Mouse (Mus musculus) kidney, embryonic 15.5 days (tissue): ENCODE measurements around the gene Hoxa10. TPM values are rescaled to one million over a fixed set of nuclear protein-coding genes. Genes with fewer than 3 reads are reported as not detected.
A peak's percentile ranks its signal among the peaks of the same experiment; 100 is the strongest.

Experiments
- ATAC-seq: fragments of 200-750 bp; cut with Nextera tagmentation; replicated peaks from 2 replicates; pipeline ENCODE4 v1.8.0; 2017; ENCODE audit warnings: moderate TSS enrichment; ENCODE audit not compliant: low FRiP score
- H3K27ac ChIP-seq: fragments of 300-500 bp; sonication (generic); 2 replicates; pipeline ENCODE4 v1.5.1; 2015; ENCODE audit warnings: mild to moderate bottlenecking, inconsistent platforms
- H3K27me3 ChIP-seq: fragments of 300-500 bp; sonication (generic); 2 replicates; pipeline ENCODE4 v1.6.1; 2015; ENCODE audit warnings: inconsistent platforms
- H3K36me3 ChIP-seq: fragments of 300-500 bp; sonication (generic); 2 replicates; pipeline ENCODE4 v1.6.1; 2015; ENCODE audit warnings: inconsistent platforms
- H3K4me1 ChIP-seq: fragments of 300-500 bp; sonication (generic); 2 replicates; pipeline ENCODE4 v1.6.1; 2015; ENCODE audit warnings: inconsistent platforms
- H3K4me2 ChIP-seq: fragments of 300-500 bp; sonication (generic); 2 replicates; pipeline ENCODE4 v1.6.1; 2015; ENCODE audit warnings: moderate library complexity, mild to moderate bottlenecking, inconsistent platforms
- H3K4me3 ChIP-seq: fragments of 300-500 bp; sonication (generic); replicated peaks from 2 replicates; pipeline ENCODE4 v1.5.1; 2015; ENCODE audit warnings: mild to moderate bottlenecking, inconsistent platforms
- H3K9ac ChIP-seq: fragments of 300-500 bp; sonication (generic); 2 replicates; pipeline ENCODE4 v1.6.1; 2015; ENCODE audit warnings: mild to moderate bottlenecking, inconsistent platforms
- H3K9me3 ChIP-seq: fragments of 300-500 bp; sonication (generic); replicated peaks from 2 replicates; pipeline ENCODE4 v1.6.1; 2016; ENCODE audit warnings: inconsistent platforms
- WGBS: fragments of 180-500 bp; shearing (Covaris S2); methylation state at CpG from one replicate; pipeline ENCODE4 v1.1.7; 2015; ENCODE audit warnings: mixed read lengths; 5-methylcytosine and 5-hydroxymethylcytosine counted together
- polyA plus RNA-seq: library from polyadenylated mRNA; unstranded; fragments of >200 nt; fragmentation: Nextera tagmentation; extraction: Ambion mirVana; gene quantifications from 2 replicates; pipeline ENCODE4 v1.2.1, GENCODE M21; 2015

Gene Hoxa10
- polyA plus RNA-seq, 1 experiment from 2014 or later = 157 TPM

- Histone ChIP-seq H3K9ac (peak overlapping the region; percentile 78), H3K9me3 (no peaks in the 10 kb centered on the region), H3K27me3 (peaks cover 21% of the 10 kb centered on the region; the same call in 1 of the 2 replicates), H3K4me1 (peaks cover 64% of the 10 kb centered on the region), H3K36me3 (no peaks in the 10 kb centered on the region), H3K27ac (peak overlapping the region; percentile 99), H3K4me2 (peak overlapping the region; percentile 92), H3K4me3 (peak overlapping the region; percentile 67)
- 13% methylated on average over 23 of the region's 23 CpGs for WGBS
- ATAC-seq = no peak
Measured at GRCm38 (mm10) chr6:52217895-52218642, 22.6 kb downstream of the Hoxa10 start.

GRCm38 (mm10) chr6:52217459-52217768 is 23.2 kb downstream of the Hoxa10 start:
- WGBS = 0% methylated on average over 25 of the region's 25 CpGs
- H3K27me3 ChIP-seq = peaks cover 21% of the 10 kb centered on the region; the same call in 1 of the 2 replicates
- H3K4me1 ChIP-seq = peaks cover 64% of the 10 kb centered on the region
- peak; percentile 80 for ATAC-seq
- peak overlapping the region; percentile 99 for H3K27ac ChIP-seq
- peak overlapping the region; percentile 67 for H3K4me3 ChIP-seq
- H3K36me3 ChIP-seq = no peaks in the 10 kb centered on the region
- no peaks in the 10 kb centered on the region for H3K9me3 ChIP-seq
- peak overlapping the region; percentile 78 for H3K9ac ChIP-seq
- peak overlapping the region; percentile 92 for H3K4me2 ChIP-seq

DNA sequence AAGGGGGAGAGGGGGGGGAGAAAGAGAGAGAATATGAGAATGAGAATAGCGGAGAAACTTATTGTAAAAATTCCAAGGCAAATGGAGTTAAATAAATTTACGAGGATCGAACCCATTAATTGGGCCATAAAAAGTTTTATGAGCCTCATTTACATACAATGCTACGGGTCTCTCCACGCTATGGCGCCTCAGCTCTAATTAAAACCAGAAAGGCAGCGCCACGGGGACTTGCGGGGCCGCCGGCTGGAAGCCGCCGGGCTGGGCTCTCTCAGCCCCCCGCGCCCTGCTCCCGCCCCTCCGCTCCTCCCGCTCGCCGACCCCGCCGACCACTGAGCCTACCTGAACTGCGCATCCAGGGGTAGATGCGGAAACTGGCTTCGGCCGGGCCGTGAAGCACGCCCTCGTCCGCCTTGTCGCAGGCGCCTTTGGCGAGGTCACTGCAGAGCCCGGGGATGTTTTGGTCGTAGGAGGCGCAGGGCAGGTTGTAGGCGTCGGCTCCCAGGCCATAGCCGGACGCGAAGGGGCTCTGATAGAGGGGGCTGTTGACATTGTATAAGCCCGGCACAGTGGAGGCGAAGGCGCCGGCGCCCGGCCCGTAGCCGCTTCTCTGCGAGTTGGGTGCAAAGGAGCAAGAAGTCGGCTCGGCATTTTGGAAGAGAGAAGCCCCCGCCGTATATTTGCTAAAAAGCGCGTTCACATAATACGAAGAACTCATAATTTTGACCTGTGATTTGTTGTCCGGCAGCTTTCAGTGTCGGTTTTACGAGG is 23.8 kb downstream of the Hoxa10 start:
- Histone ChIP-seq H3K4me2 (peak overlapping the region; percentile 92), H3K4me1 (peaks cover 58% of the 10 kb centered on the region), H3K27me3 (peaks cover 17% of the 10 kb centered on the region; the same call in 1 of the 2 replicates), H3K9ac (peak overlapping the region; percentile 78), H3K27ac (peak overlapping the region; percentile 99), H3K36me3 (no peaks in the 10 kb centered on the region), H3K4me3 (peak overlapping the region; percentile 67), H3K9me3 (no peaks in the 10 kb centered on the region)
- ATAC-seq = peak; percentile 15; the same call in 1 of the 2 replicates
- under 1% methylated on average over 60 of the region's 60 CpGs for WGBS

- peak overlapping the region; percentile 67 for H3K4me3 ChIP-seq
- H3K4me2 ChIP-seq = peak overlapping the region; percentile 92
- H3K4me1 ChIP-seq = peaks cover 61% of the 10 kb centered on the region
- peak overlapping the region; percentile 99 for H3K27ac ChIP-seq
- 1% methylated on average over 30 of the region's 30 CpGs for WGBS
- no peaks in the 10 kb centered on the region for H3K36me3 ChIP-seq
- no peak for ATAC-seq
- no peaks in the 10 kb centered on the region for H3K9me3 ChIP-seq
- H3K27me3 ChIP-seq = peaks cover 15% of the 10 kb centered on the region; the same call in 1 of the 2 replicates
- H3K9ac ChIP-seq = peak overlapping the region; percentile 78
Measured at GRCm38 (mm10) chr6:52215771-52216535, 24.7 kb downstream of the Hoxa10 start.

DNA sequence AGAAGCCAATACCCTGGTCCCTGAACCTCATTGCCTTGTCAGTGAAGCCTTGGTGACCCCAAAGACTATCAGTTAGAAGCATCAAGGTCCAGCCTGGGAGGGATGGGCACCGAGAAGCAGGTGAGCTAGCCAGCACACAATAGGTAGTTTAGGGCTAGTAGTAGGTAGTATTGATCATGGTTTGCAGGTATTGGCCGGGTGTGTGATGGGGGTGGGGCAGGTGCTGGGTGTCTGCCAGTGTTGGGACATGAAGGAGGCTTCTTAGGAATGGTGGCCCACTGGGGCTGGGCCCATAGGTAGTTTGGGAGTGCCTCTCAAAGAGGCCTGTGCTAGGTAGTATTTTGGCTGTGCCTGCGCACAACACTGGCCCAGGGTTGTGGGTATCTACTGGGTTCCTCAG is 25.6 kb downstream of the Hoxa10 start:
- WGBS = 36% methylated on average over 3 of the region's 3 CpGs
- Histone ChIP-seq H3K4me1 (peaks cover 65% of the 10 kb centered on the region), H3K4me3 (peak overlapping the region; percentile 67), H3K4me2 (peak overlapping the region; percentile 92), H3K36me3 (no peaks in the 10 kb centered on the region), H3K9me3 (no peaks in the 10 kb centered on the region), H3K9ac (peak overlapping the region; percentile 78; the same call in 1 of the 2 replicates), H3K27ac (peak overlapping the region; percentile 99; the same call in 1 of the 2 replicates), H3K27me3 (peaks cover 15% of the 10 kb centered on the region; the same call in 1 of the 2 replicates)
- no peak for ATAC-seq

- 0 out of 2 replicates have a peak overlapping the region, but pooled peaks have one; percentile 4 for H3K9ac ChIP-seq
- H3K27me3 ChIP-seq = peaks cover 15% of the 10 kb centered on the region; the same call in 1 of the 2 replicates
- peak overlapping the region; percentile 92 for H3K4me2 ChIP-seq
- H3K27ac ChIP-seq = peak overlapping the region; percentile 99
- H3K36me3 ChIP-seq = no peaks in the 10 kb centered on the region
- no peak for ATAC-seq
- H3K4me3 ChIP-seq = peak overlapping the region; percentile 69
- H3K4me1 ChIP-seq = peaks cover 66% of the 10 kb centered on the region
- H3K9me3 ChIP-seq = no peaks in the 10 kb centered on the region
- WGBS = 18% methylated on average over 5 of the region's 5 CpGs
Measured at GRCm38 (mm10) chr6:52214271-52214670, 26.4 kb downstream of the Hoxa10 start.

DNA sequence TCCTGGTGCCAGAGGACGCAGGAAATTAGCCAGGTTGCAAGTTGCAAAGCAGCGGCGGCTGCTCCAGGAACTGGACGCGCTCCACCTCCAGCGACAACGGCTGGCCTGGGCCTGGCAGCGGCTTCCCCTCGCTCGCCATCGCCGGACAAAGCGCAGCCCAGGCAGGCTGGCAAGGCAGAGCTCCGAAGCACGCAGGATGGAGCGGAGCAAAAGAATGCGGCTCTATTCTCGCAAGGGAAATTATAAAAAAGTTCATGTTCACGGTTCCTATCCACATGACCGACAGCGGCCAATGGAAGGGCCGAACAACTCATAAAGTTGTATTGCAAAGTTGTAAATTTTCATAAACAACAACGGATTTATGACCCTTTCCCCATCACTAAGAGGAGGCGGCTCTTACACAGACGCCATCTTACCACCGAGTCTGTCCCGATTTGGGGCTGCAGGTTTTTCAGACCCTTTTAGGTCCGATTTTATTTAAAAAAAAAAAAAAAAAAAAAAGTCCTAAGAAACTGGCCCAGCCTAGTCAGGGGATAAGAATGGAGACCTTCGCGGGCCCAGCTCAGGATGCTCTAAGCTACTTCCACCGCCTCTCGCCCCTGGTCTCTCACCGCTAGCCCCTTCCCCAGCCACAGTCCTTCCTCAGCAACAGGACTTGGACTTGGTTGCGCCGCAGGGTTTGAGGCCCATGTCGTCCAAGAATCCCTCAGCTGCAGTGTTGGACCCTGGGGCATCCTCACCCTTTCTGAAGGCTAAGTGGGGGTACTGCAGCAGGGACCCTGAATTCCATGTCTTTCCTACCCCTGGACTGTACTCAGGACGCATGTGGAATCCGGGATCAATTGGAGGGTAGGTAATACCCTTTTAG is 27.3 kb downstream of the Hoxa10 start, which contains the start of the genes Hoxa3 and Gm28308:
Hoxa3 (minus strand) TSS at position 218 of the 868 bp plus-strand sequence.
Gm28308 (minus strand) TSS at position 221 of the 868 bp plus-strand sequence.
- WGBS = 3% methylated on average over 38 of the region's 38 CpGs

DNA sequence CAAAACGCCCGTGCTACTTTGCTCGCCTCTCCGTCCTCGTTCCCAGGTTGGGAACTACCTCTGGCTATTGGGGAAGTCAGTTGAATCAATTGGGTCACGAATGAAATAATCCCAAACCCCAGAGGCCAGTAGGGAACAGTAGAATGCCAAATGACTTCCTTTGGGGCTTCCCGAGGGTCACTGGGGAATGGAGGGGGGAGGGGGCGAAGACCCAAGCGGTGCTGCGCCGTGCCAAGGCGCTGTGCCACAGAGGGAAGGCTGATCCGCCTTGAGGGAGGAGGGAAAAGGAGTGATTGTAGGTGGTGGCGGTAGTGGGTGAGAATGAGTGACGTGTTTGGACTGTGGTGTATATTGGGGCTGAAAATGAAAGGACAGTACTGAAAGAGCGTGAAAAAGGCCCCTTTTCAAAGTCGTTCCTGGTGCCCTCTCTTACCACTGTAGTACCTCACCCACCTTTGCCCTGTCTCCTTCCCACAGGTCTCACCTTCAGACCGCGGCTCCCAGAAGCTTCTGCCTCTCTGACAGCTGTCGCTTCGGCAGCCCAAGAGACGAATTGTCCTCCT is 28.0 kb downstream of the Hoxa10 start:
- Histone ChIP-seq H3K27me3 (peaks cover 15% of the 10 kb centered on the region; the same call in 1 of the 2 replicates), H3K4me3 (peak overlapping the region; percentile 69)

More for the DNA sequence above, 27.3 kb downstream of the Hoxa10 start, which contains the start of the genes Hoxa3 and Gm28308:
- Histone ChIP-seq H3K4me2 (peak within 1 kb of the TSS; percentile 92), H3K4me3 (peak within 1 kb of the TSS; percentile 69), H3K9me3 (no peaks in the 10 kb centered on the region), H3K27me3 (peaks cover 15% of the 10 kb centered on the region; the same call in 1 of the 2 replicates), H3K9ac (peak within 1 kb of the TSS; percentile 85), H3K27ac (peak within 1 kb of the TSS; percentile 99), H3K4me1 (peaks cover 66% of the 10 kb centered on the region), H3K36me3 (no peaks in the 10 kb centered on the region)
- peak; percentile 52 for ATAC-seq

DNA sequence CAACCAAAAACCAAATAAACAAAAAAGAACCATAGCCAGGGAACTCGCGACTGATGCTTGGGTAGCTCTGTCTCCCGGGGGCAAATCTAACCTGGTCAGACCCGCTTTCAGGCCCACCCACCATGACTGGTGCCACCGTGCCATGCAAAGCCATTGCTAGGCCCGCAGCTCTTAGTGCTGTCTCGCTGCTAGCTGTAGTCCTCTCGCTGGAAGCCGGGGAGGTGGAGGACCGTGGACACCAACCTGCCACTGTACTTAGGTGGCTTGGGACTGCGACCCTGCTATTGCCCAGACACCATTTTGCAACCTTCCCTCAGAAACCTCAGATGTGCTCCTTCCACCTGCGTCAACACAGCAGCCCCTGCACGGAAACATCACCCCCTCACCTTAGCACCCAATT is 28.7 kb downstream of the Hoxa10 start:
- H3K4me1 ChIP-seq = peaks cover 70% of the 10 kb centered on the region
- WGBS = under 1% methylated on average over 13 of the region's 13 CpGs
- peak overlapping the region; percentile 69 for H3K4me3 ChIP-seq
- peak overlapping the region; percentile 92 for H3K4me2 ChIP-seq
- peak overlapping the region; percentile 85 for H3K9ac ChIP-seq
- no peak for ATAC-seq
- H3K27me3 ChIP-seq = peaks cover 13% of the 10 kb centered on the region; the same call in 1 of the 2 replicates
- peak overlapping the region; percentile 99 for H3K27ac ChIP-seq
- no peaks in the 10 kb centered on the region for H3K36me3 ChIP-seq
- no peaks in the 10 kb centered on the region for H3K9me3 ChIP-seq

More for the DNA sequence above, 28.0 kb downstream of the Hoxa10 start:
- Histone ChIP-seq H3K9ac (peak overlapping the region; percentile 85), H3K36me3 (no peaks in the 10 kb centered on the region), H3K9me3 (no peaks in the 10 kb centered on the region), H3K4me2 (peak overlapping the region; percentile 92), H3K27ac (peak overlapping the region; percentile 99), H3K4me1 (peaks cover 66% of the 10 kb centered on the region)
- WGBS = under 1% methylated on average over 22 of the region's 22 CpGs
- 0 out of 2 replicates have a peak, but pooled peaks have one; percentile 12 for ATAC-seq

DNA sequence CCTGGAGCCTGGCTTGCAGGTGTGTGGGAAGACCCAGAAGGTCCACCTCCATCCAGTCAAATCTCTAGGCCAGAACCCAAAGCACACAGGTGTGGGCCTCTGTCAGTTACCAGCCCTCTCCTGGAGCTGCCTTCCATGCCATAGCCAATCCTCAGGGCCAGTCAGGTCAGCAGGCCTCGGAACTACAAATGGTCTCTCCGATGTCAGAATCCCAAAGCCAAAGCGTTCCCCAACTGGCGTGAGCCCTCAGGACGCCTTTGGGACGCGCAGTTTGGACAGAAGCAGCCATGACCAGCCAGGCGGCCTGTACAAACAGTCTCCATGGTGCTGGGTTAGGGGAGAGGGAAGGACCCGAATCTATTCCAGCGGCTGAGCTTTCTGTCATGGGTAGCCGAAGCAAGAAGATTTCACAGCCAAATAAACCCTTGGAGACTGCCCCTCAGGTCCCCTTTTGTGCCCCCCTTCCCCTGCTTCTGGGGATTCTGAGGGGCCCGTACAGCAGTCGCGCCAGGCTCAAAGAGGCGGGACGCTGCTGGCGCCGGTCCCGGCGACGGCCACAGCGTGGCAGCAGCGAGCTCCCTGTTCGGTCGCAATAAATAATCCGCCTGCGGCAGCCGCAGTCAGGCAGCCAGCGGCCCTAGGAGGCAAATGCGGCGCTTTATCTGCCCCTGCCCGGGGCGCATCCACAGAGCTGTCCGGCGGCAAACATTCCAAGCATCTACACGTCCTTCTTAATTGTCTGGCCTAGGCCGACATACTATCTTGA is 29.3 kb downstream of the Hoxa10 start:
- H3K27me3 ChIP-seq = peaks cover 13% of the 10 kb centered on the region; the same call in 1 of the 2 replicates
- ATAC-seq = peak; percentile 40

More for the DNA sequence above, 29.3 kb downstream of the Hoxa10 start:
- Histone ChIP-seq H3K4me2 (peak overlapping the region; percentile 92), H3K9ac (peak overlapping the region; percentile 85), H3K4me3 (peak overlapping the region; percentile 69), H3K36me3 (0 out of 2 replicates have a peak, but pooled peaks cover 3% of the 10 kb centered on the region), H3K9me3 (no peaks in the 10 kb centered on the region), H3K4me1 (peaks cover 75% of the 10 kb centered on the region), H3K27ac (peak overlapping the region; percentile 99)
- WGBS = under 1% methylated on average over 37 of the region's 37 CpGs
